Mouse (Mus musculus): ENCODE measurements around the gene 1300017J02Rik.

Gene 1300017J02Rik

GRCm38 (mm10) chr9:103232232-103233005 lies 72.5 kb downstream of the 1300017J02Rik start:
- TF ChIP-seq POU5F1 (IDR thresholded peaks at IDR 0.05; ENCODE audit: borderline replicate concordance, low read length): no peak
- no peak for TF ChIP-seq NANOG (IDR thresholded peaks at IDR 0.05; ENCODE audit: borderline replicate concordance, low read length)
- Histone ChIP-seq H3K27me3 (ENCODE audit: insufficient read depth, low read length) (peaks cover 28% of the 10 kb centered on the region), H3K36me3 (ENCODE audit: insufficient read depth, low read length) (no peaks in the 10 kb centered on the region), H3K4me3 (replicated peaks; ENCODE audit: low read length) (no peak overlapping the region), H3K9me3 (ENCODE audit: low read length) (no peaks in the 10 kb centered on the region; the same call in 1 of the 2 replicates), H3K4me1 (replicated peaks; ENCODE audit: low read depth, low read length) (peaks cover 48% of the 10 kb centered on the region)

- Histone ChIP-seq H3K4me1 (replicated peaks; ENCODE audit: low read depth, low read length) (peaks cover 52% of the 10 kb centered on the region), H3K4me3 (replicated peaks; ENCODE audit: low read length) (peak within 1 kb of the TSS; percentile 61), H3K36me3 (ENCODE audit: insufficient read depth, low read length) (no peaks in the 10 kb centered on the region), H3K27me3 (ENCODE audit: insufficient read depth, low read length) (peaks cover 40% of the 10 kb centered on the region), H3K9me3 (ENCODE audit: low read length) (no peaks in the 10 kb centered on the region; the same call in 1 of the 2 replicates)
- no peak for TF ChIP-seq CTCF (conservative IDR thresholded peaks at IDR 0.05; ENCODE audit: low read length)
- no peak for TF ChIP-seq POU5F1 (IDR thresholded peaks at IDR 0.05; ENCODE audit: borderline replicate concordance, low read length)
- TF ChIP-seq NANOG (IDR thresholded peaks at IDR 0.05; ENCODE audit: borderline replicate concordance, low read length): no peak
These were observed 74.5 kb downstream of the 1300017J02Rik start, which contains the start of the genes Gm20425 and Trf for GRCm38 (mm10) chr9:103230151-103230951. Gene Gm20425 (minus strand): TSS chr9:103230307. Gene Trf (minus strand): TSS chr9:103230444.

- TF ChIP-seq CTCF (conservative IDR thresholded peaks at IDR 0.05; ENCODE audit: low read length) (no peak), POU5F1 (IDR thresholded peaks at IDR 0.05; ENCODE audit: borderline replicate concordance, low read length) (no peak), NANOG (IDR thresholded peaks at IDR 0.05; ENCODE audit: borderline replicate concordance, low read length) (no peak)
- Histone ChIP-seq H3K36me3 (ENCODE audit: insufficient read depth, low read length) (no peaks in the 10 kb centered on the region), H3K4me1 (replicated peaks; ENCODE audit: low read depth, low read length) (peaks cover 48% of the 10 kb centered on the region), H3K4me3 (replicated peaks; ENCODE audit: low read length) (peak overlapping the region; percentile 61; the same call in 1 of the 2 replicates), H3K9me3 (ENCODE audit: low read length) (no peaks in the 10 kb centered on the region; the same call in 1 of the 2 replicates), H3K27me3 (ENCODE audit: insufficient read depth, low read length) (peaks cover 40% of the 10 kb centered on the region)
These were observed 75.6 kb downstream of the 1300017J02Rik start for GRCm38 (mm10) chr9:103229037-103229867.

GRCm38 (mm10) chr9:103228370-103229003 lies 76.4 kb downstream of the 1300017J02Rik start:
- H3K4me3 ChIP-seq (replicated peaks; ENCODE audit: low read length): no peak overlapping the region
- no peak for TF ChIP-seq CTCF (conservative IDR thresholded peaks at IDR 0.05; ENCODE audit: low read length)
- no peak for TF ChIP-seq NANOG (IDR thresholded peaks at IDR 0.05; ENCODE audit: borderline replicate concordance, low read length)
- TF ChIP-seq POU5F1 (IDR thresholded peaks at IDR 0.05; ENCODE audit: borderline replicate concordance, low read length): no peak

GRCm38 (mm10) chr9:103227760-103228159 lies 77.1 kb downstream of the 1300017J02Rik start:
- no peaks in the 10 kb centered on the region for H3K36me3 ChIP-seq (ENCODE audit: insufficient read depth, low read length)
- no peak for TF ChIP-seq CTCF (conservative IDR thresholded peaks at IDR 0.05; ENCODE audit: low read length)
- no peak for TF ChIP-seq POU5F1 (IDR thresholded peaks at IDR 0.05; ENCODE audit: borderline replicate concordance, low read length)
- TF ChIP-seq NANOG (IDR thresholded peaks at IDR 0.05; ENCODE audit: borderline replicate concordance, low read length): no peak
- H3K27me3 ChIP-seq (ENCODE audit: insufficient read depth, low read length): peaks cover 40% of the 10 kb centered on the region
- no peak overlapping the region for H3K4me3 ChIP-seq (replicated peaks; ENCODE audit: low read length)
- no peaks in the 10 kb centered on the region; the same call in 1 of the 2 replicates for H3K9me3 ChIP-seq (ENCODE audit: low read length)
- H3K4me1 ChIP-seq (replicated peaks; ENCODE audit: low read depth, low read length): peaks cover 42% of the 10 kb centered on the region

More at GRCm38 (mm10) chr9:103228370-103229003, 76.4 kb downstream of the 1300017J02Rik start:
- H3K27me3 ChIP-seq (ENCODE audit: insufficient read depth, low read length): peaks cover 40% of the 10 kb centered on the region
- H3K9me3 ChIP-seq (ENCODE audit: low read length): no peaks in the 10 kb centered on the region; the same call in 1 of the 2 replicates
- no peaks in the 10 kb centered on the region for H3K36me3 ChIP-seq (ENCODE audit: insufficient read depth, low read length)
- peaks cover 48% of the 10 kb centered on the region for H3K4me1 ChIP-seq (replicated peaks; ENCODE audit: low read depth, low read length)

- H3K4me3 ChIP-seq (replicated peaks; ENCODE audit: low read length): no peak overlapping the region
- H3K36me3 ChIP-seq (ENCODE audit: insufficient read depth, low read length): no peaks in the 10 kb centered on the region
- H3K27me3 ChIP-seq (ENCODE audit: insufficient read depth, low read length): peaks cover 38% of the 10 kb centered on the region
- TF ChIP-seq NANOG (IDR thresholded peaks at IDR 0.05; ENCODE audit: borderline replicate concordance, low read length) (no peak), CTCF (conservative IDR thresholded peaks at IDR 0.05; ENCODE audit: low read length) (no peak), POU5F1 (IDR thresholded peaks at IDR 0.05; ENCODE audit: borderline replicate concordance, low read length) (no peak)
- no peaks in the 10 kb centered on the region; the same call in 1 of the 2 replicates for H3K9me3 ChIP-seq (ENCODE audit: low read length)
- H3K4me1 ChIP-seq (replicated peaks; ENCODE audit: low read depth, low read length): peaks cover 38% of the 10 kb centered on the region
These were observed 78.1 kb downstream of the 1300017J02Rik start for GRCm38 (mm10) chr9:103226806-103227205.

GRCm38 (mm10) chr9:103225464-103225863 lies 79.4 kb downstream of the 1300017J02Rik start:
- no peaks in the 10 kb centered on the region; the same call in 1 of the 2 replicates for H3K9me3 ChIP-seq (ENCODE audit: low read length)
- H3K4me1 ChIP-seq (replicated peaks; ENCODE audit: low read depth, low read length): peaks cover 29% of the 10 kb centered on the region
- peaks cover 35% of the 10 kb centered on the region for H3K27me3 ChIP-seq (ENCODE audit: insufficient read depth, low read length)
- H3K4me3 ChIP-seq (replicated peaks; ENCODE audit: low read length): no peak overlapping the region
- H3K36me3 ChIP-seq (ENCODE audit: insufficient read depth, low read length): no peaks in the 10 kb centered on the region
- TF ChIP-seq POU5F1 (IDR thresholded peaks at IDR 0.05; ENCODE audit: borderline replicate concordance, low read length) (no peak), CTCF (conservative IDR thresholded peaks at IDR 0.05; ENCODE audit: low read length) (peak; percentile 54), NANOG (IDR thresholded peaks at IDR 0.05; ENCODE audit: borderline replicate concordance, low read length) (no peak)
